Mouse (Mus musculus) stomach, embryonic 16.5 days (tissue): ENCODE measurements at regions not wholly inside any gene's neighbourhood (a gene's known extent, or its start where the extent isn't known, plus 50 kb on each side); places are given as distances from the start of the nearest gene placed in this dataset.

Experiments used
- ATAC-seq: fragments of 200-750 bp; cut with Nextera tagmentation; 2 replicates; pipeline ENCODE4 v1.8.0; 2017; ENCODE audit warnings: moderate number of reproducible peaks, moderate TSS enrichment; ENCODE audit not compliant: insufficient read depth, low FRiP score
- H3K27ac ChIP-seq: fragments of 300-500 bp; sonication (generic); 2 replicates; pipeline ENCODE4 v1.5.1; 2014; ENCODE audit warnings: low read length
- H3K27me3 ChIP-seq: fragments of 300-500 bp; sonication (generic); 2 replicates; pipeline ENCODE4 v1.6.1; 2014; ENCODE audit warnings: low read length, control low read depth, mixed read lengths; ENCODE audit not compliant: control insufficient read depth, insufficient read depth
- H3K36me3 ChIP-seq: fragments of 300-500 bp; sonication (generic); 2 replicates; pipeline ENCODE4 v1.6.1; 2014; ENCODE audit warnings: low read length; ENCODE audit not compliant: control insufficient read depth, insufficient read depth
- H3K4me1 ChIP-seq: fragments of 300-500 bp; sonication (generic); 2 replicates; pipeline ENCODE4 v1.6.1; 2014; ENCODE audit warnings: low read length, control low read depth, mixed read lengths; ENCODE audit not compliant: control insufficient read depth, insufficient read depth
- H3K4me2 ChIP-seq: fragments of 300-500 bp; sonication (generic); 2 replicates; pipeline ENCODE4 v1.6.1; 2014; ENCODE audit warnings: low read depth, low read length, mixed read lengths
- H3K4me3 ChIP-seq: fragments of 300-500 bp; sonication (generic); replicated peaks from 2 replicates; pipeline ENCODE4 v1.5.1; 2014; ENCODE audit warnings: mild to moderate bottlenecking, low read length
- H3K9ac ChIP-seq: fragments of 300-500 bp; sonication (generic); 2 replicates; pipeline ENCODE4 v1.6.1; 2014; ENCODE audit warnings: low read length
- H3K9me3 ChIP-seq: fragments of 300-500 bp; sonication (generic); replicated peaks from 2 replicates; pipeline ENCODE4 v1.6.1; 2016; ENCODE audit warnings: low read length, control low read depth; ENCODE audit not compliant: control insufficient read depth
- WGBS: fragments of 180-500 bp; shearing (Covaris S2); extraction: QIAGEN DNeasy Blood & Tissue Kit; methylation state at CpG from one replicate; pipeline ENCODE4 v1.1.7; 2014; 5-methylcytosine and 5-hydroxymethylcytosine counted together

GRCm38 (mm10) chr16:52601068-52601829 is 147.4 kb upstream of the Alcam start:
- Histone ChIP-seq H3K4me2 (no peak overlapping the region), H3K9ac (no peak overlapping the region), H3K9me3 (no peaks in the 10 kb centered on the region), H3K4me1 (no peaks in the 10 kb centered on the region), H3K36me3 (no peaks in the 10 kb centered on the region), H3K27ac (no peak overlapping the region), H3K27me3 (no peaks in the 10 kb centered on the region), H3K4me3 (no peak overlapping the region)
- ATAC-seq = no peak
- 85% methylated on average over 8 of the region's 8 CpGs for WGBS

GRCm38 (mm10) chr16:52598232-52598631 is 144.4 kb upstream of the Alcam start:
- no peaks in the 10 kb centered on the region for H3K9me3 ChIP-seq
- H3K36me3 ChIP-seq = no peaks in the 10 kb centered on the region
- no peak overlapping the region for H3K9ac ChIP-seq
- ATAC-seq = no peak
- H3K4me2 ChIP-seq = no peak overlapping the region
- no peaks in the 10 kb centered on the region for H3K27me3 ChIP-seq
- H3K27ac ChIP-seq = no peak overlapping the region
- no peaks in the 10 kb centered on the region for H3K4me1 ChIP-seq
- 34% methylated on average over 1 of the region's 1 CpGs for WGBS
- H3K4me3 ChIP-seq = no peak overlapping the region

GRCm38 (mm10) chr16:52597181-52597580 is 143.3 kb upstream of the Alcam start:
- 77% methylated on average over 7 of the region's 7 CpGs for WGBS
- no peaks in the 10 kb centered on the region for H3K36me3 ChIP-seq
- no peak for ATAC-seq
- no peaks in the 10 kb centered on the region for H3K27me3 ChIP-seq
- no peak overlapping the region for H3K27ac ChIP-seq
- H3K9ac ChIP-seq = no peak overlapping the region
- no peak overlapping the region for H3K4me3 ChIP-seq
- H3K4me2 ChIP-seq = no peak overlapping the region
- no peaks in the 10 kb centered on the region for H3K4me1 ChIP-seq
- no peaks in the 10 kb centered on the region for H3K9me3 ChIP-seq

- Histone ChIP-seq H3K9ac (no peak overlapping the region), H3K27ac (no peak overlapping the region), H3K9me3 (no peaks in the 10 kb centered on the region), H3K4me3 (no peak overlapping the region), H3K4me2 (no peak overlapping the region), H3K4me1 (no peaks in the 10 kb centered on the region), H3K36me3 (no peaks in the 10 kb centered on the region), H3K27me3 (no peaks in the 10 kb centered on the region)
- 48% methylated on average over 1 of the region's 1 CpGs for WGBS
- no peak for ATAC-seq
Measured at GRCm38 (mm10) chr16:52588291-52588781, 134.5 kb upstream of the Alcam start.

GRCm38 (mm10) chr16:52569078-52569477 is 115.2 kb upstream of the Alcam start:
- Histone ChIP-seq H3K9ac (no peak overlapping the region), H3K27me3 (no peaks in the 10 kb centered on the region), H3K4me3 (no peak overlapping the region), H3K4me1 (no peaks in the 10 kb centered on the region), H3K27ac (no peak overlapping the region), H3K36me3 (no peaks in the 10 kb centered on the region), H3K9me3 (no peaks in the 10 kb centered on the region), H3K4me2 (no peak overlapping the region)
- WGBS = 70% methylated on average over 2 of the region's 2 CpGs
- ATAC-seq = no peak

- H3K27ac ChIP-seq = no peak overlapping the region
- 73% methylated on average over 1 of the region's 1 CpGs for WGBS
Measured at GRCm38 (mm10) chr16:52536278-52536677, 82.4 kb upstream of the Alcam start.

GRCm38 (mm10) chr16:52534601-52535000 is 80.7 kb upstream of the Alcam start:
- H3K27ac ChIP-seq = no peak overlapping the region; the same call in 1 of the 2 replicates
- no peak overlapping the region for H3K4me2 ChIP-seq
- H3K9me3 ChIP-seq = no peaks in the 10 kb centered on the region
- H3K9ac ChIP-seq = no peak overlapping the region
- no peak overlapping the region for H3K4me3 ChIP-seq
- no peaks in the 10 kb centered on the region for H3K4me1 ChIP-seq
- WGBS = 50% methylated on average over 1 of the region's 1 CpGs
- H3K27me3 ChIP-seq = no peaks in the 10 kb centered on the region
- H3K36me3 ChIP-seq = no peaks in the 10 kb centered on the region
- peak; percentile 21; the same call in 1 of the 2 replicates for ATAC-seq

More at GRCm38 (mm10) chr16:52536278-52536677, 82.4 kb upstream of the Alcam start:
- no peak overlapping the region for H3K9ac ChIP-seq
- H3K9me3 ChIP-seq = no peaks in the 10 kb centered on the region
- no peaks in the 10 kb centered on the region for H3K27me3 ChIP-seq
- no peak overlapping the region for H3K4me2 ChIP-seq
- H3K36me3 ChIP-seq = no peaks in the 10 kb centered on the region
- no peaks in the 10 kb centered on the region for H3K4me1 ChIP-seq
- ATAC-seq = no peak
- H3K4me3 ChIP-seq = no peak overlapping the region

- Histone ChIP-seq H3K4me3 (no peak overlapping the region), H3K4me1 (no peaks in the 10 kb centered on the region), H3K9ac (no peak overlapping the region), H3K36me3 (no peaks in the 10 kb centered on the region), H3K27ac (no peak overlapping the region), H3K9me3 (no peaks in the 10 kb centered on the region), H3K27me3 (no peaks in the 10 kb centered on the region), H3K4me2 (no peak overlapping the region)
- WGBS = 78% methylated on average over 1 of the region's 1 CpGs
- ATAC-seq = no peak
Measured at GRCm38 (mm10) chr16:52532475-52533083, 78.7 kb upstream of the Alcam start.

GRCm38 (mm10) chr16:52513546-52514409 is 59.9 kb upstream of the Alcam start:
- H3K27ac ChIP-seq = peak overlapping the region; percentile 29
- no peaks in the 10 kb centered on the region for H3K27me3 ChIP-seq
- no peak overlapping the region for H3K4me2 ChIP-seq
- H3K9ac ChIP-seq = no peak overlapping the region
- H3K36me3 ChIP-seq = no peaks in the 10 kb centered on the region
- no peak overlapping the region for H3K4me3 ChIP-seq
- WGBS = 58% methylated on average over 5 of the region's 5 CpGs
- no peaks in the 10 kb centered on the region for H3K4me1 ChIP-seq
- H3K9me3 ChIP-seq = no peaks in the 10 kb centered on the region
- ATAC-seq = no peak
